Mouse (Mus musculus) stomach, postnatal 0 days (tissue): ENCODE data around the gene Sfrp5. TPM values are rescaled to one million over a fixed set of nuclear protein-coding genes. Genes with fewer than 3 reads are reported as not detected.

Source experiments
- ATAC-seq: fragments of 200-750 bp; cut with Nextera tagmentation; 2 replicates; pipeline ENCODE4 v1.8.0; 2017; ENCODE audit not compliant: low FRiP score, low TSS enrichment
- DNase-seq: peaks from one replicate; pipeline ENCODE4 v3.0.0-alpha.2; 2016; ENCODE audit warnings: low spot score
- H3K27ac ChIP-seq: fragments of 300-500 bp; sonication (generic); replicated peaks from 2 replicates; pipeline ENCODE4 v1.5.1; 2014; ENCODE audit warnings: mild to moderate bottlenecking, control low read depth
- H3K27me3 ChIP-seq: fragments of 300-500 bp; sonication (generic); 2 replicates; pipeline ENCODE4 v1.6.1; 2014; ENCODE audit warnings: low read length; ENCODE audit not compliant: control insufficient read depth, insufficient read depth
- H3K36me3 ChIP-seq: fragments of 300-500 bp; sonication (generic); 2 replicates; pipeline ENCODE4 v1.6.1; 2014; ENCODE audit warnings: low read length, mixed read lengths; ENCODE audit not compliant: control insufficient read depth, insufficient read depth
- H3K4me1 ChIP-seq: fragments of 300-500 bp; sonication (generic); replicated peaks from 2 replicates; pipeline ENCODE4 v1.6.1; 2014; ENCODE audit warnings: antibody characterized with exemption; ENCODE audit not compliant: control insufficient read depth, insufficient read depth
- H3K4me2 ChIP-seq: fragments of 300-500 bp; sonication (generic); replicated peaks from 2 replicates; pipeline ENCODE4 v1.6.1; 2014; ENCODE audit warnings: low read depth, mild to moderate bottlenecking, control low read depth, moderate library complexity
- H3K4me3 ChIP-seq: fragments of 300-500 bp; sonication (generic); 2 replicates; pipeline ENCODE4 v1.5.1; 2014; ENCODE audit warnings: low read depth, low read length, control low read depth
- H3K9ac ChIP-seq: fragments of 300-500 bp; sonication (generic); 2 replicates; pipeline ENCODE4 v1.6.1; 2014; ENCODE audit warnings: mild to moderate bottlenecking, low read length, control low read depth, mixed read lengths
- H3K9me3 ChIP-seq: fragments of 300-500 bp; sonication (generic); 2 replicates; pipeline ENCODE4 v1.6.1; 2016; ENCODE audit warnings: low read length; ENCODE audit not compliant: control insufficient read depth
- CTCF ChIP-seq: IDR thresholded peaks from 2 replicates; pipeline ENCODE4 v1.5.1; 2016; ENCODE audit warnings: antibody characterized with exemption, low read depth, mild to moderate bottlenecking, moderate library complexity
- EP300 ChIP-seq: optimal IDR thresholded peaks from 2 replicates; pipeline ENCODE3; 2016; ENCODE audit warnings: antibody characterized with exemption
- WGBS: fragments of 180-500 bp; shearing (Covaris S2); extraction: QIAGEN DNeasy Blood & Tissue Kit; methylation state at CpG from one replicate; pipeline ENCODE4 v1.1.7; 2014; 5-methylcytosine and 5-hydroxymethylcytosine counted together
- polyA plus RNA-seq: library from polyadenylated mRNA; unstranded; fragments of >200 nt; fragmentation: Nextera tagmentation; extraction: Ambion mirVana; gene quantifications from 2 replicates; pipeline ENCODE4 v1.2.1, GENCODE M21; 2015

Sfrp5 gene
- polyA plus RNA-seq, 1 experiment from 2014 or later = 0.55 TPM

DNA sequence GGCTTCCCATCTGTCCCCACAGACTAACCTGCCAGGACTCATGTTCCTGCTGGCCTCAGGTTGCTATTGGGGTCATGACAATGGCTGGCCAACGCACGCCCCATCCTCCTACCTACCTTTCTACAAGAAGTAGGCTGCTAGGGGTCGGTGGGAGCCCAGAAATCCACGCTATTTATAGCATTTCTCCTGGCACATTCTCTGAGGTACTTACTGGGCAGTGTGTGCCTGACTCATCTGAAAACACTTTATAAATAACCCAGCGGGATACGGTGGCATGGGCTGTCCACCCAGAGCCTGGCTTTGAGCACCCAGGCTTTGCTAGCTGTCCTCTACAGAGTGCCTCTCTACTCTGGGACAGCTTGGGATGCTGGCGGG lies 36.3 kb upstream of the Sfrp5 start:
- Histone ChIP-seq H3K4me2 (no peak overlapping the region), H3K36me3 (no peaks in the 10 kb centered on the region), H3K4me3 (no peak overlapping the region), H3K27ac (no peak overlapping the region), H3K9me3 (no peaks in the 10 kb centered on the region), H3K9ac (no peak overlapping the region), H3K4me1 (no peaks in the 10 kb centered on the region), H3K27me3 (no peaks in the 10 kb centered on the region)
- 56% methylated on average over 7 of the region's 7 CpGs for WGBS
- no peak for ATAC-seq
- DNase-seq = no peak
- TF ChIP-seq CTCF (no peak), EP300 (no peak)

DNA sequence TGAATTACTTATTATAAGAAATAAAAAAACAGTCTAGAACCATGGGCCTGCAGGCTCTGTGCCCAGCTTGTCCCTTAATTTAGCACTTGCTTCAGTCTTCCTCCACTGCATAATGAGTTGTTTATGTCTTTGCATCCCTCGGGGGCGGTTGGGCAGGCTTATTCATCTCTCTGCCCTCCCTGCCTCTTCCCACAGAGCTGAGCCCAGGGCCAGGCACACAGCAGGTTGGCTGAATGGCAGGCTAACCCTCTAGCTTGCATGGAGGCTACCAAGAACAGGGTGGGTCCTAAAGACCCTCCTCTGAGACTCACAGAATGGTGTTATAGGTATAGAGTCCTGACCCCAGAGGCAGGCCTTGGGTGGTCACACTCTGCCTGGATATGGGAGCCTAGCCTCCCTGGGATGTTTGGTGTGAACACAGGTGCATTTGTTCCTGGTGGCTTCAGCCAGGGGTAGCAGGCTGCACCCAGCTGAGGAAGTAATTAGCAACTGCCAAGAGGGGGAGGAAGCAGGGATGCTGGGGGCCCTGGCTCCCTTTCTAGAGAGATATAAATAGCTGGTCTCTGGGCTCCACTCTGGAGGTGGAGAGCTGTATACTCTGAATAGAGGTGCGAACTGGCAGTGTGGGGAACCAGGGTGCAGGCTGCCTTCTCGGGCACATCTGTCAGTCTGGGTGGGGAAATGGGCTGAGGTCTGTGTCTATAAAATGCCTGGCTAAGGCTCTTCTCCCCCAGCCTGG lies 35.7 kb upstream of the Sfrp5 start:
- no peak overlapping the region for H3K9ac ChIP-seq
- H3K4me1 ChIP-seq = no peaks in the 10 kb centered on the region
- no peaks in the 10 kb centered on the region for H3K36me3 ChIP-seq
- TF ChIP-seq EP300 (no peak), CTCF (no peak)
- H3K27ac ChIP-seq = no peak overlapping the region
- no peaks in the 10 kb centered on the region for H3K9me3 ChIP-seq
- no peaks in the 10 kb centered on the region for H3K27me3 ChIP-seq
- ATAC-seq = no peak
- no peak for DNase-seq
- H3K4me3 ChIP-seq = no peak overlapping the region
- WGBS = 17% methylated on average over 4 of the region's 4 CpGs
- no peak overlapping the region for H3K4me2 ChIP-seq

DNA sequence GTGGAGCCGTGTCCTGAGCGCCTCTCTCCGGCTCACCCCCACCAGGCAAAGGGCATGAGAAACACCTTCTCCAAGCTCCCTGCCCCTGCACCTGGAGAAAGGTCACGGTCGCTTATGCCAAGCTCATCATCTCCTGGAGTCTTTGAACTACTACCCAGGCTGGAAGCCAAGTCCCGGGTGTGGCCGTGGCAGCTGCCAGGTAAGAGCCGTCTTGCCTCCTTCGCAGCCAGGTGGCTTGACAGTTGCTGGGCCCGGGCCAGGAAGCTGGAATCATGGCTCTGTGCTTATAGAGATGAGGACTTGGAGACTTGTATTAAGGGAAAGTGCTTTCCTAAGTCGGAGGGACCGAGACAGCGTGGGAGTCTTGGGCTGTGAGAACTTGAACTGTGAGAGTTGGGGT lies 28.9 kb upstream of the Sfrp5 start:
- ATAC-seq (no peak), DNase-seq (no peak)
- TF ChIP-seq EP300 (no peak), CTCF (no peak)
- Histone ChIP-seq H3K9me3 (no peaks in the 10 kb centered on the region), H3K9ac (no peak overlapping the region), H3K27ac (no peak overlapping the region), H3K4me1 (no peaks in the 10 kb centered on the region), H3K4me3 (no peak overlapping the region), H3K4me2 (no peak overlapping the region), H3K27me3 (no peaks in the 10 kb centered on the region), H3K36me3 (no peaks in the 10 kb centered on the region)
- WGBS = 72% methylated on average over 13 of the region's 13 CpGs

DNA sequence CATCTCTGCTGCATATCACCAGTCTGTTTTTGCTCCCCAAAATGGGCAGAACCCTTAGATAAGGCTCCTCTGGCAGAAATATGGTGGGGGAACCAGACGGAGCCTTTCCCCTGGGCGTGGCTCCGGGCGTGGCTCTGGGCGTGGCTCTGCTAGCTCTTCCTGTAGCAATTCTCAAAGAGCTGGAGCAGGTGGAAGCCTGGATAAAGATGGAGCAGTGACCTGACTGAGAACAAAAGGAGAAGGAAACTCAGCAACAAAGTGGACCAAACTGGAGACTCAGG lies 28.2 kb upstream of the Sfrp5 start:
- Histone ChIP-seq H3K4me1 (no peaks in the 10 kb centered on the region), H3K9ac (no peak overlapping the region), H3K9me3 (no peaks in the 10 kb centered on the region), H3K27ac (no peak overlapping the region), H3K27me3 (no peaks in the 10 kb centered on the region), H3K36me3 (no peaks in the 10 kb centered on the region), H3K4me2 (no peak overlapping the region), H3K4me3 (no peak overlapping the region)
- TF ChIP-seq CTCF (no peak), EP300 (no peak)
- no peak for DNase-seq
- no peak for ATAC-seq
- 52% methylated on average over 5 of the region's 5 CpGs for WGBS

DNA sequence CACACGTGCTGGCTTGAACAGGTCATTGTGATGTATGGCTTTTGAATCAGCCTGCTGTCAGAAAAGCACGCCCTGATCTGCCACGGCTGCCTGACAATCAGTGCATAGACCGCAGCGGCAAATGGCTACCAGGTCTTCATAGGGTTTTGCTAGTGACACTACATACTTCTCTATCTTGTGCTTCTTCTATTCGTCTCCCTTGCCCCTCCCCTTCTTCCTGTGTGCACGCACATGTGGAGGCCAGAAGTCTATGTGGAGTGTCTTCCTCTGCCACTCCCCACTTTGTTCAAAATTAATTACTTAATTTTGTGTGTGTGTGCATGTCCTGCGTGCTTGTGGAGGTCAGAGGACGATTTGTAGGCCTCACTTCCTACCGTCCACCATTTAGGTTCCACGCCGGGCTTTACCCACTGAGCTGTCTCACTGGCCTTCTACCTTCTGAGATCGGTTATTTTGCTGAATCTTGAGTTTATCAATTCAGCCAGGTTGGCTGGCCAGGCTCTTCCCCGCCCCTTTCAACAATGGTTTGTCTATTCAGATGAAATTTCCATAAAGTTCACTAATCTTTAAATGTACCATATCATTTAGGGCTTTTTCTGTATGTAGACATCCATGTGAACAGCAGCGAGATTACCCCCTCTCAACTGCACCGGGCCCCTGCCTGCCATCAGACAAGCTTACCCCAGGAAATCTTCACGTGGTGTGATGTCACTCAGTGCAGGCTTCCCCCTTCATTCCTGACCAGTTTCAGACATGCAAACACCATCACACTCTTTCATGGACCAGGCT lies 27.6 kb upstream of the Sfrp5 start:
- no peaks in the 10 kb centered on the region for H3K4me1 ChIP-seq
- ATAC-seq = no peak
- TF ChIP-seq EP300 = no peak
- no peaks in the 10 kb centered on the region for H3K27me3 ChIP-seq
- DNase-seq = no peak
- H3K9ac ChIP-seq = no peak overlapping the region
- H3K27ac ChIP-seq = no peak overlapping the region
- no peaks in the 10 kb centered on the region for H3K36me3 ChIP-seq
- H3K4me3 ChIP-seq = no peak overlapping the region
- 70% methylated on average over 17 of the region's 17 CpGs for WGBS
- H3K9me3 ChIP-seq = no peaks in the 10 kb centered on the region
- H3K4me2 ChIP-seq = no peak overlapping the region

DNA sequence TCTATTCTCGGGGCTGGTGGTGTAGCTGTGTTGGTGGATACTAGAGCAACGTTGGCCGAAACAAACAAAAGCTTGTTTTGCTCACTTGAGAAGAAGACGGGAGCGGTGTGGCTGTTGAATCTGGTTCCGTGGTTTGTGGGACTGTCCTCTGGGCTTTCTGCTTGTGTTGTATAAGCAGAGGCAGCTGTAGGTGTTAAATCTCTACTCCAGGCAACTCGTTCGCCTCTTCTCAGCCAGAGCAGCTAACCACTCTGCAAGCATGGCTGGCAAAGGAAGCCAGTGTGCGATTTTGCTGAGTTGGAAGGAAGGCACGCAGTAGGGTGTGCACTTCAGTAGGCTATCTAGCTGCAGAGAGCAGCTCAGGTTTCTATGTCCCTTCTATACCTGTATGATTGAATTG lies 24.4 kb upstream of the Sfrp5 start:
- Histone ChIP-seq H3K27me3 (no peaks in the 10 kb centered on the region), H3K9me3 (no peaks in the 10 kb centered on the region), H3K4me1 (no peaks in the 10 kb centered on the region), H3K4me2 (no peak overlapping the region), H3K36me3 (no peaks in the 10 kb centered on the region), H3K4me3 (no peak overlapping the region), H3K9ac (no peak overlapping the region), H3K27ac (no peak overlapping the region)
- DNase-seq (no peak), ATAC-seq (no peak)
- WGBS = 78% methylated on average over 10 of the region's 10 CpGs
- no peak for TF ChIP-seq EP300
- TF ChIP-seq CTCF = no peak
